Mouse (Mus musculus): Measurements from ENCODE around the gene Fgfr1op.

Fgfr1op gene

DNA sequence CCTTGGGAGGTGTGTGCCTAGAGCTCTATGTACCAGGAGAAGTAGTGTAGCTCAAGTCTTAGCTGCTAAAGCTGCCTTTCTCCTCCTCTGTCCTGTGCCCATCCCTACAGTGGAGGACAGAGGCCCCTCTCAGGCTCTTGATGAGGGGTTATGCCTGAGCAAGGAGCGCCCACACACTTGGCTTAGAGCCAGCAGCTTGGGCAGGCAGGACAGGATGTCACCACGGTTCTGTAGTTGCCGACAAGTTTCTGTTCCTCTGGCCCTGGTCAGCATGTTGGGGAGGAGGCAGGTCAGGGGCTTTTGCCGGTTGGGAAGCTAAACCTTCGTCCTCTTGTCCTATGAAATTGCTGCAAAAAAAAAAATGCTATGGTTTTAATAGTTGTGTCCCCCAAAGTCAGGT lies 66.8 kb downstream of the Fgfr1op start:
- no peak for DNase-seq

DNA sequence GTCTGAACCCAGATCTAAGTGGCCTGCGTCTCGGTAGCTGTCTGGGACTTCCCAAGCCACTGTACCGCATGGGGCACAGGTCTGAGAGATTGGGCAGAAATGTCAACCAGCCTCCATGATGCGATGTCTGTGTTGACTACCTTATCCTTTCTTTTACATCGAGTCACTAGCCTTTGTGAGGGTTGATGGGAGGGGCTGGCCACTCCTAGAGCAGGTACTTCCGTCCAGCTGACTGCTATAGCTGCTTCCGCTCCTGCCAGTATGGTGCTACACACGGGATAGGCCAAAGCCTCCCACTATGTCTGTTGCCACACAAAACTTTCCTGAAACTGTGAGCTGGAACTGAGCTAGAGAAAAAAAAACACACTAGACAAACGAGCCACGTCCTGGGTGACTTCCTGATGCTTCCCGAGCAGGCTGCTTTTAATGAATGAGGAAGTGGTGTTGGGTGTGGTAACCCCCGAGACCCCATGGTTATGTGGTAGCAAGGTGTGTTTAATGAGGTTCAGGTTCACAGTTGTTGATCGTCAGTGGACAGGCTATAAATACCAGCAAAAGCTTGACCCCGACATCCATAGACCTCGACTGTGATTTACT lies 68.4 kb downstream of the Fgfr1op start:
- DNase-seq: no peak

DNA sequence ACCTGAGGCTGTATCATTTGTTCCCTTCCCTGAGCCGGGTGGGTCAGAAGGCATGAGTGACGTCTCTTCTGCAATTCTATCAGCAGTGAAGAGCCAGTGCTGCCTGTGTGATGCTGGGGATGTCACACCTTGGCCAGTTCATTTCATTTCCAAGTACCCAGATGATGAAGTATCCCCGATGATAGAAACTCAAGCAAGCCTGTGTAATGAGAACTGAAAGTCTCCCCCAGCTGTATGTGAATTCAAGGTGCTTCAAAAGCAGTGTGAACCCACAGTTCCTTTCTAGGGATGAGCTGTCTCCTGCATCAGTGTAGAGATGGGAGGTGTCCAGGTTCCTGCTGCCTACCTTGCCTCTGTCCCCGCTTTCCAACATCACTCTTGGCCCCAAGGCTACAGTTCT lies 69.2 kb downstream of the Fgfr1op start:
- no peak for DNase-seq

DNA sequence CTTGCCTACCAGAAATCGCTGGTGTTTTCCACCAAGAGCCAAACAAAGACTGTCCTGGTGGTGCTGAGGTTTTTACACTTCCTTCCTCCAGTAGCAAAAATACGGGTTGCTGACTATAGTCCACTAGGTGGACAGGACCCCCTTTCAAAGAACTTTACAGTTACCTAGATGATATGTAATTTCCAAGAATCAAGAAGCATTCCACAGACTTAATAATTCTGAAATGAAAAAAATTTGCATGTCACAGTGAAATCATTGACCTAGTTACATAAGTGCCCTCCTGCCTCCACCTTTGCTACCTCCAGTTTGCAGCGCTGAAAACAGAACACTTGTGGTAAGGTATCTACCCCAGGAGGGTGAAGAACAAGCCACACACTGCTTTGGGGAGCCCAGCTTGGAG lies 70.4 kb downstream of the Fgfr1op start, which contains the start of gene Ccr6:
Gene Ccr6 (plus strand): TSS at position 301 of the 400 bp plus-strand sequence.
- no peak for DNase-seq

DNA sequence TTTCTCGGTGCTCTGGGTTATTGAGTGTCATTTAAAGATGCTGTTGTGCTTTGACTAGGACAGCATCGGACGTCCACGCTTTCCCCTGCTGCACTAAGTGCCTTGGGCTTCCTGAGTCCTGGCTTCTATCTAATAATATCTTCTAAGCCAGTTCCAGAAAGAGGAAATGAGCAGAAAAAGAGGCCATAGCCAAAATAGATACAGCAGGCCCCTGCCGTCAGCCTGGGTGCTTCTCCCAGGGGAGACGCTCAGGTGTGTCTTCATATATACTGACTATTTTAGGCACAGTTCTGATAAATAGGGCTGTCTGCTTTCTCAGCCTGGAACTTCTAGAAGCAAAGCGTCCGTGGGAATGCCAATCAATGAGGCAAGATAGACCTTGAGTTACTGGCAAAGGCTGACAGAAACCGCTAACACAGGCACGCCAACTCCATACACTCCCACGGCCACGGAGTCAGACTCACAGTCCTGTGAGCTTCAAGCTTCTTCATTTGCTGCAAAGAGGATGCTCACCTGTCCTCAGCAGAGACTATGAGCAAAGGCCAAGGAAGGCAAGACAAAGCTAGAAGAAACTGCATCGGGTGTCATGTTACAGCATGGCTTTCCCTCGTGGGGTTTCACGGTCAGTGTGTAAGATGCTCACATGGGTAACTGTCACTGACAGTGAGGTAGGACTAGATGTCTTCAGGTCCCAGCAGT lies 72.9 kb downstream of the Fgfr1op start:
- no peak for DNase-seq

DNA sequence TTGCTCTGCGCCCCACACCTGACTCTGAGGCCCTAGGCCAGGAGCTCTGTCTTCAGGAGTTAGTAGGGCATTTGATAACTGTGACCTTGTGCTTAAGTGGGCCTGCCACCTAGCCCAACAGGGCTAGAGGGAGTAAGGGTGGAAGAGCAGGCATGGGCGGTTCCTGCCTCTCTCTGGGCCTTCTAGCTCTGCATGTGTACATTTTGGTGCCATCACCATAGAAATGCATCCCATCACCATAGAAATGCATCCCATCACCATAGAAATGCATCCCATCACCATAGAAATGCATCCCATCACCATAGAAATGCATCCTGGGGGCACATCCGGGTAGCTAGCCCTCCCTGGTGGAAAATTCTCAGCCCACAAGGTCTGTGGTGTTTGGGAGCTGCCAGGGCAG lies 74.3 kb downstream of the Fgfr1op start:
- DNase-seq: no peak

DNA sequence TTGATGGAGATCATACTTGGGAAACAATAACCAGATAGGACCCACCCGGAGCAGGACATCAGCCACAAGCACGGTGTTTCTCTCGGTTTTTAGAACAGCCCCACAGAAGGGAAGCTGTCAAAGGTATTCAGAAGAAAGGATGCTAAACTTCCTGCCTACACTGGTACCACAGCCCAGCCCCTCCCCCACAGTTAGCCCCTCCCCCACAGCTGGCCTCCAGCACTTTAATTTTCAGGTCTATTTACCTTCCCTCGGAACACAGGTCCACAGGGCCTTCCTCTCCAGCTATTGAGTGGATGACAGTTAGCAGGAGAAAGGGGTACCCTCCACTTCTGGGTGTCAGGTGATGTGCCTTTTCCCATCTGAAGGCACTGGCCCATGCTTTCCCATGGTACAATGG lies 75.2 kb downstream of the Fgfr1op start:
- DNase-seq: no peak

DNA sequence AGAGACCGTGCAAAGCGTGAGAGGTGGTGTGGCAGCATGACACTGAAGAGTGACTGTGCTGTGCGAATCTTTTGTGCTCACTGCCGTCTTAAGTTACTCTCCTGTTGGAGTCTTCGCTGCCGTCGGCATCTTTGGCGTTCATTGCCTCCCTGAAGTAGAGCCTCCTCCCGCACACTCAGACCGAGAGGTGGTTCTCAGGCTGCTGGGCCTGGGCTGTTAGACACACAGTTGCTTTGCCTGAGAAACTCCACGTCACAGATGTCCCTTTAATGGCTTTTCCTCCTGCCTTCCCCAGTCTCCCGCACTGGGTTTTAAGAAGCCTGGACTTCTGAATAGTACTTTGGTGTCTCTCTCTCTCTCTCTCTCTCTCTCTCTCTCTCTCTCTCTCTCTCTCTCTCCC lies 76.3 kb downstream of the Fgfr1op start:
- DNase-seq: no peak

DNA sequence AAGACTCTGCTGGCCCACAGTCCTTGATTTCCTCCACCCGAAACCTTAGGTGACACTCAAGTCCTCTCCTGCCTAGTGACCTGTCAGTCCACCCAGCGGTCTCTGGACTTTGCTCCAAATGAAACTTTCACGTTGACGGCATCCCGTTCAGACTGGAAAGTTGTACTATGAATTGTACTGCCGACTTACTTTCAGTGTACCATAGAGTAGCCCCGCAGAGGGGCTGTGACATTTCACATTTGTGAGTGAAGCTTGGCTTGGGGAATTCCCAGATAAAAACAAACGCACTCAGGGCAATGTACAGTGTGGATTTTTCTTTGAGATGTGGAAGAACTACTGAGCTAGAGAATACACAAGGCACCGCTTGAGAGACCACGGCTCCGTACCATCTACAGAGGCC lies 76.9 kb downstream of the Fgfr1op start:
- DNase-seq: no peak

DNA sequence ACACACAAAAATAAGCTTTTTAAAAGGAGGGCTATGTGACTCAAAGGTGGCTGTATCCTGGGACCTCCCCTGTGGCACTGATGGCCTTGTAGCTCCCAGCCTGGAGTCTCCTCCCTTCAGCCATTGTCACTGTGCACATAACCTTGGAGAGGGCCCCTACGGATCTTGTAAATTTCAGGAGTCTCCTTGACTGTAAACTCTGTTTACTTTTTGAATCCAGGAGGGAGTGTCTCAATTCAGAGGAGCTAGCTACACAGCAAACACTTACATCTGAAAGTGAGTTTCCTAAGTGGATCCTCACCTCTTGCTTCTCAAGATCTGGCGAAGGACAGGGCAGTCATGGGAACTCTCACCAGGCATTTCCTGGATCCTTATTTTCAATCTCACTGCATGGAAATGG lies 78.8 kb downstream of the Fgfr1op start:
- DNase-seq: no peak

DNA sequence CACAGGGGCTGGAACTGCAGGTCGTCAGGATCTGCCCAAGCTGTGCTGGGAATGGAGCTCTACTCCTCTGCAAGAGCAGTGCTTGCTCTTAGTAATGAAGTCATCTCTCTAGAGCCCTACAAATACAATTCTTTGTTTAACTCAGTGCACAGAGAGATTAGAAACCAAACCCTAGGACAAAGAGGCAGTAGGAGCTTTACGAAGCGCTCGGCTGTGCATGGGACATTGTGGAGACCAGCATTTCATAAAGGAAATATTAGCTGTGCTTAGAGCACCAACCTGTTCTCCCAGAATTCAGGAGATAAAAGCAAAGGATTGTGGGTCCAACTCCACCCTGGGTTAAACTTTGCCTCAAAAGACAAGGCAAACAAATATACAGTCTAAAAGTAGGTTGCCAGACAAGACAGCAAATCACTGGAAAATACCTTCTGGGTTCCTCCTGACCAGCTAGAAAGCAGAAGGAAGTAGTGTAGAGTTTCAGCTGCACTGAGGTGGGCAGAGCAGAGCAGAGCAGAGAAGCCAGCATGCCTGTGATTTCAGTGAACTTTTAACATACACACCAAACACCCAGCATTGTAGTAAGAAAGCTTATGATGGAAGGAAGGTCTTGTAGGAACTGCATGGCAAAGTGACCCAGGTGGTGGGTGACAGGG lies 80.9 kb downstream of the Fgfr1op start:
- DNase-seq: no peak

Data from cerebellum, postnatal 36 days (tissue).